Mouse (Mus musculus) E14TG2a.4 (cell line): ENCODE results near the gene Tcaim.

Source experiments
- H3K27me3 ChIP-seq: 2 replicates; pipeline ENCODE4 v1.6.1; 2014; ENCODE audit warnings: low read length, control low read depth; ENCODE audit not compliant: insufficient read depth
- H3K36me3 ChIP-seq: 2 replicates; pipeline ENCODE4 v1.6.1; 2014; ENCODE audit warnings: low read length, control low read depth; ENCODE audit not compliant: insufficient read depth
- H3K4me1 ChIP-seq: replicated peaks from 2 replicates; pipeline ENCODE4 v1.6.1; 2014; ENCODE audit warnings: low read depth, low read length, control low read depth
- H3K4me3 ChIP-seq: replicated peaks from 2 replicates; pipeline ENCODE4 v1.5.1; 2014; ENCODE audit warnings: mild to moderate bottlenecking, low read length
- H3K9me3 ChIP-seq: 2 replicates; pipeline ENCODE4 v1.6.1; 2014; ENCODE audit warnings: low read length, control low read depth
- CTCF ChIP-seq: conservative IDR thresholded peaks from 2 replicates; pipeline ENCODE4 v1.5.1; 2014; ENCODE audit warnings: low read length
- NANOG ChIP-seq: IDR thresholded peaks from 2 replicates; pipeline ENCODE4 v1.6.1; 2014; ENCODE audit warnings: borderline replicate concordance, low read length, mixed read lengths
- POU5F1 ChIP-seq: IDR thresholded peaks from 2 replicates; pipeline ENCODE4 v1.6.1; 2014; ENCODE audit warnings: low read length, borderline replicate concordance

Gene Tcaim

GRCm38 (mm10) chr9:122864848-122865247 lies 59.5 kb downstream of the Tcaim start:
- H3K4me3 ChIP-seq: peak overlapping the region; percentile 88
- TF ChIP-seq CTCF: no peak
- TF ChIP-seq NANOG: no peak
- TF ChIP-seq POU5F1: no peak
- H3K9me3 ChIP-seq: peaks cover 60% of the 10 kb centered on the region
- peaks cover 8% of the 10 kb centered on the region; the same call in 1 of the 2 replicates for H3K4me1 ChIP-seq
- peaks cover 2% of the 10 kb centered on the region; the same call in 1 of the 2 replicates for H3K27me3 ChIP-seq
- H3K36me3 ChIP-seq: peaks cover 40% of the 10 kb centered on the region

- H3K9me3 ChIP-seq: peaks cover 51% of the 10 kb centered on the region
- no peak for TF ChIP-seq NANOG
- no peak for TF ChIP-seq POU5F1
- no peak for TF ChIP-seq CTCF
- H3K4me3 ChIP-seq: peak within 1 kb of the TSS; percentile 88
- peaks cover 31% of the 10 kb centered on the region for H3K36me3 ChIP-seq
- H3K4me1 ChIP-seq: peaks cover 8% of the 10 kb centered on the region; the same call in 1 of the 2 replicates
- H3K27me3 ChIP-seq: peaks cover 10% of the 10 kb centered on the region; the same call in 1 of the 2 replicates
These were observed 60.4 kb downstream of the Tcaim start, which contains the start of gene Zfp445 for GRCm38 (mm10) chr9:122865697-122866166. Gene Zfp445 (minus strand): TSS chr9:122866006.

GRCm38 (mm10) chr9:122866192-122866591 lies 60.9 kb downstream of the Tcaim start:
- TF ChIP-seq CTCF (no peak), POU5F1 (no peak), NANOG (no peak)
- Histone ChIP-seq H3K27me3 (peaks cover 11% of the 10 kb centered on the region; the same call in 1 of the 2 replicates), H3K4me1 (peaks cover 8% of the 10 kb centered on the region; the same call in 1 of the 2 replicates), H3K4me3 (peak overlapping the region; percentile 88), H3K9me3 (peaks cover 46% of the 10 kb centered on the region), H3K36me3 (peaks cover 26% of the 10 kb centered on the region)

- Histone ChIP-seq H3K4me3 (no peak overlapping the region), H3K4me1 (no peaks in the 10 kb centered on the region), H3K36me3 (no peaks in the 10 kb centered on the region), H3K9me3 (peaks cover 8% of the 10 kb centered on the region), H3K27me3 (peaks cover 14% of the 10 kb centered on the region; the same call in 1 of the 2 replicates)
- TF ChIP-seq POU5F1 (no peak), CTCF (no peak), NANOG (no peak)
These were observed 67.3 kb downstream of the Tcaim start for GRCm38 (mm10) chr9:122872595-122872994.

GRCm38 (mm10) chr9:122874653-122875052 lies 69.3 kb downstream of the Tcaim start:
- TF ChIP-seq NANOG (no peak), POU5F1 (no peak), CTCF (no peak)
- H3K4me3 ChIP-seq: no peak overlapping the region

GRCm38 (mm10) chr9:122875145-122875544 lies 69.8 kb downstream of the Tcaim start:
- no peak overlapping the region for H3K4me3 ChIP-seq
- H3K36me3 ChIP-seq: no peaks in the 10 kb centered on the region
- peaks cover 8% of the 10 kb centered on the region for H3K9me3 ChIP-seq
- TF ChIP-seq NANOG (no peak), CTCF (no peak), POU5F1 (no peak)
- H3K4me1 ChIP-seq: no peaks in the 10 kb centered on the region
- H3K27me3 ChIP-seq: peaks cover 10% of the 10 kb centered on the region; the same call in 1 of the 2 replicates

More at GRCm38 (mm10) chr9:122874653-122875052, 69.3 kb downstream of the Tcaim start:
- no peaks in the 10 kb centered on the region for H3K4me1 ChIP-seq
- peaks cover 8% of the 10 kb centered on the region for H3K9me3 ChIP-seq
- peaks cover 14% of the 10 kb centered on the region; the same call in 1 of the 2 replicates for H3K27me3 ChIP-seq
- no peaks in the 10 kb centered on the region for H3K36me3 ChIP-seq

- Histone ChIP-seq H3K9me3 (peaks cover 8% of the 10 kb centered on the region; the same call in 1 of the 2 replicates), H3K36me3 (no peaks in the 10 kb centered on the region), H3K4me1 (peaks cover 12% of the 10 kb centered on the region; the same call in 1 of the 2 replicates), H3K27me3 (peaks cover 28% of the 10 kb centered on the region), H3K4me3 (peak within 1 kb of the TSS; percentile 82)
- TF ChIP-seq NANOG (no peak), CTCF (no peak), POU5F1 (no peak)
These were observed 80.0 kb downstream of the Tcaim start, which contains the start of gene Zkscan7 for GRCm38 (mm10) chr9:122885385-122885784. Gene Zkscan7 (plus strand): TSS chr9:122885685.
